Mouse (Mus musculus) CD8-positive naive resting alpha-beta T cell, adult 2 months (primary cell): ENCODE results near the gene Vmn1r17.
"Not testable (repeated sequence)": the region's sequence is repeated elsewhere in the genome, so short reads cannot be mapped to it uniquely, and the experiment has no call there.

ENCODE experiments used
- DNase-seq, 2 experiments: peaks; one replicate each; pipeline ENCODE4 v3.0.0; 2022; ENCODE audit warnings: low read depth in 2 of 2, low spot score in 2 of 2

Vmn1r17 gene

DNA sequence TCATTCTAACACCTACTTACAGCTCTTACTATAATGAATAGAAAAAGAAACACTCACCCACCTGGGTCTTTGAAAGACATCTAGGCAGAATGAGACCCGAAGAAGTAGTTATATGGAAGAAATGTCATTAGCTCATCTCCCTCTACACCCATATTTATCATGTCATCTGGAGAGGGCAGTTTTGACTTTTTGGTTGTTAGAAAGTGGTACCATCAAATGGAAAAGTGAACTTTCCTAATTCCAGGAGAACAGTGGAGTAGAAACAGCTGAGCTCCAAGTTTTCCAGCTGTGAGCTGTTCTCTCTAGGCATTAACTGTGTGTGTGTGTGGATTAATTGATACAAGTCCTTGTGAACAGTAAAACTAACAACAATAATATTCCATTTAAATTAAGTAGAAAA is at the start of gene Vmn1r17:
Gene Vmn1r17, minus strand, starts transcription at position 101 of the 400 bp plus-strand sequence.
- DNase-seq = no peak

DNA sequence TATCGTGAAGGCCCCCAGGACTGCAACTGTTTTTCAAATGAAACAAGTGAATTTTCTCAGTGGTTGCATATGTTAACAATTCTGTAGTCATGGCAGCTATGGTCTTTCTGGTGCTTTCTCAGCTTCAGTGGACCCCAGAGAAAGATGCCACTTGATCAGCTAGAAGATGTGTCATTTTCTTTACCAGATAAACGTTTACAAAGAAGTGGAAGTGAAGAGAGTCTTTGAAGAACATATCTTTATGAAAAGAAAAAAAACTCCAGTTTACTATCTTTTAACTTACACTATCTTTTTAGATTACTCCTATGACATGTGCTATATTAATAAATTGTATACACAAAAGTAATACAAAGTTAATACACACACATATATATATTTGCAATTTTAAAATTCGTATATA is 40.0 kb upstream of the Vmn1r17 start, which contains the start of gene Vmn1r19:
Gene Vmn1r19, plus strand, starts transcription at position 301 of the 400 bp plus-strand sequence.
- DNase-seq = not testable (repeated sequence)

DNA sequence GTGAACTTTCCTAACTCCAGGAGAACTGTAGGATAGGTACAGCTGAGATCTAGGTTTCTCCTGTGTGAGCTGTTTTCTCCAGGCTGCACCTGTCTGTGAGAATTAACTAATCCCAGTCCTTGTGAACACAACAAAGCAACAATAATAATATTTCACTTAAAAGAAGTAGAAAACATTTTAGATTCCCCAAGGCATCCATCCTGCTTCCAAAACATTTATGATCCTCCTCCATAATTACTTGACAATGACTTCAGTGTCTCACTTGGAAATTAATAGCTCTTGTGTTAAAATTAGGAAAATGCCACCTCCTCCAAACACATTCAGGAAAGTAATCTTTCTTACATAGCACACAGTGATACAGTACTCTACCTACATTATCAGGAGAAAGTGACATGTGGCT is 32.2 kb upstream of the Vmn1r17 start, which contains the start of gene Vmn1r18:
Gene Vmn1r18, minus strand, starts transcription at position 101 of the 400 bp plus-strand sequence.
- no peak for DNase-seq

DNA sequence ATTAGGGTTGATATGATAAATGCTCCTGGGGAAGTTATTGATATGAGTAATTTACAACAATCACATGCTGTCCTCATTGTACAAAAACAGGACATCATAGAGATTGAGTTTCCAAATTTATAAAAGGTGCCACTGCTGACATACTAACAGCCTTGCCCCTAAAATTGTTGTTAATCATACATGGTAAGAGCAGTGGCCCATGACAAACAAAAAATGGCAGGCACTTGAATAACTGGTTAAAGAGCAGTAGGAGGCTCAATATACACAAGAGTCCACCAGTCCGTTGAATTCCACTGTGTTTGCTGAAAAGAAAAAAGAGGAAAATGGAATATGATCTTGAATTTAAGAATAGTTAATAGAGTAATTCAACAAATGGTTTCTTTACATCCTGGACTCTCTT is 4.0 kb upstream of the Vmn1r17 start:
- DNase-seq = no peak

DNA sequence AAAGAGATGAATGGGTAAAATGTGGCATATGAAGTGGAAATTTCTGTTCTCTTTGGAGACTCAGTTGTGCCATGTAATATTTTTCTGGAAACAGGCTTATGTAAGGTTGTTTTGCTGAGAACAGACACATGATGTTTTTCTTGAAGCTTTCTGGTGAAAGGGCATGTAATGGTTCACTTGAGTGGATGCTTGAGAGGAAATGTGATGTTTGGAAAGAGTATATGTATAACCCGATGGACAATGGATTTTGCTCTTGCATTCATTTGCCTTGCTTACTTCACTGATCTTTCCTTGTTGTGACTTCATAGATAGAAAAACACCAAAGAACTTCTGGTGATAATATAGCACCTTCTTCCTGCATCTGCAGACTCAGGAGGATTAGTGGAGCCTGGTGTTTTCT is 2.3 kb upstream of the Vmn1r17 start:
- DNase-seq = not testable (repeated sequence)

DNA sequence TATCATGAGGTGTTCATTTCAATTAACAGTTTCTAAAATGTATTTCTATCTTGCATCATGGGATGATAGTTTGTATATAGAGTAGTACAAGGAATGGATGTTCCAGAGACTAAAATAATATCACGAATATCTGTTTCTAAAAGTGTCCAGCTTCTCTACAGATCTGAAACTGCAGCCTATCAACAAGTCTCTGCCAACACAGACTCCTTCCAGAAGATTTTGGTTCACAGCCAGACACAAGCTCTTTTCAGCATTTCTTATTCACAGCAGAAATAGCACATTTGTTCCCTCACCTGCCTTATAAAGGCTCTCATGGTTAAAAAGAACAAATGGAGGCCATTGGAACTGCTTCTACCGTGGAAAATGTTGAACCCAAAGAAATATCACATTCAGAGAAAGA is 6.7 kb downstream of the Vmn1r17 start:
- DNase-seq = no peak

DNA sequence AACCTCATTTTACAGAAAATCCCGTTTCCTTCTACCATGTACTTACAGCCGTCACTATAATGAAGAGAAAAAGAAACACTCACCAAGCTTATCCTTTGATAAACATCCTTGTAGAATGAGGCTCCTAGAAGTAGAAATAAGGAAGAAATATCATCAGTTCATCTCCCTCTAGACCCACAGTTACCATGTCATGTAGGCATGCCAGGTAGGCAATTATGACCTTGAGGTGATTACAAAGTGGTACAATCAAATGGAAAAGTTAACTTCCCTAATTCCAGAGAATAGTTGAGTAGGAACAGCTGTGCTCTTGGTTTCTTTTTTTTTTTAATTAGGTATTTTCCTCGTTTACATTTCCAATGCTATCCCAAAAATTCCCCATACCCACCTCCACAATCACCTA is 34.1 kb downstream of the Vmn1r17 start, which contains the start of gene Vmn1r16:
Gene Vmn1r16, minus strand, starts transcription at position 101 of the 400 bp plus-strand sequence.
- no peak for DNase-seq

DNA sequence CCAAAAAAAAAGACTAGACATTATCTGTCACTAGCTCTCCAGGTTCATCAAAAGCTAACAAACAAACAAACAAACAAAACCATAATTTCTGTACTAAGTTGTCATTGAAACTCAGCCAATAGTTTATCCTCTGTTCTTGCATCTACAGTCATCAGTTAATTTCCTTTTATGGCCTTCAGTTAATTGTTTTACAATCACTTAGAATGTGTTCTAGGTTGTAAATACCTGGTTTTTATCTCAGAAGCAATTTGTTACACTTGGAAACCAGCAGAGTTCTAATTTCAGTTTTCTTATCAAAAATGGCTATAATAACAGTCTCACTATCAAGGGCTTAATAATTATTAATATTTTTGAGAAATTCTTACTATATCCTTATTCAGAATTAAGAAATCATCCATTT is 37.4 kb downstream of the Vmn1r17 start:
- no peak for DNase-seq
